In genomic region chr2:120463328-120463727, GRCm38 (mm10) we compare ENCODE assay signal across 26 mouse cellular contexts. TPM values are rescaled to one million over a fixed set of nuclear protein-coding genes. Genes with fewer than 3 reads are reported as not detected.
A peak's percentile ranks its signal among the peaks of the same experiment; 100 is the strongest.
DNase-seq lines count a peak whose midpoint lies in the region; ATAC-seq and TF ChIP-seq lines count a peak whose summit lies in the region.
"Had no signal": no experiment of that assay in that cellular context is flagged by ENCODE, and none has a peak within 500 bp of the region (broad histone marks: within the 10 kb centered on the region; RNA-seq: fewer than 3 reads in every experiment).

No protein-coding gene starts in this region.

- no peak for ATAC-seq in heart, embryonic 11.5 days (replicated peaks; ENCODE audit: insufficient number of reproducible peaks, low FRiP score, low TSS enrichment)
- no peak for ATAC-seq in liver, embryonic 11.5 days (replicated peaks; ENCODE audit: low FRiP score)
- ATAC-seq: forebrain, embryonic 14.5 days; intestine, embryonic 16.5 days had no signal

- H3K27ac ChIP-seq in gastrocnemius, adult 2 months: peak overlapping the region; percentile 98
- peak overlapping the region; percentile 50 for H3K27ac ChIP-seq in heart, embryonic 11.5 days (ENCODE audit: low read depth, low read length)
- no peak overlapping the region for H3K27ac ChIP-seq in heart, adult 2 months
- H3K27ac ChIP-seq in liver, adult 2 months (replicated peaks; ENCODE audit: insufficient read depth, low read depth, low read length): no peak overlapping the region
- H3K27ac ChIP-seq in liver, embryonic 11.5 days (ENCODE audit: low read depth, low read length): no peak overlapping the region
- H3K27ac ChIP-seq: hindbrain, embryonic 12.5 days; layer of hippocampus, adult 2 months; left cerebral cortex, adult 2 months; limb, embryonic 12.5 days; liver, embryonic 13.5 days; neural tube, embryonic 15.5 days; stomach, embryonic 15.5 days had no signal

- intact Hi-C loops in gastrocnemius, adult 2 months (cut with DNase I): no loop called here
- intact Hi-C loops in heart, adult 2 months (cut with DNase I): no loop called here

- H3K4me1 ChIP-seq in heart, embryonic 11.5 days (ENCODE audit: control insufficient read depth, insufficient read depth, low read length): peaks cover 5% of the 10 kb centered on the region; the same call in 1 of the 2 replicates
- H3K4me1 ChIP-seq in heart, adult 2 months (ENCODE audit: control insufficient read depth, insufficient read depth, low read length): peaks cover 3% of the 10 kb centered on the region
- H3K4me1 ChIP-seq in liver, adult 2 months (ENCODE audit: control insufficient read depth, insufficient read depth, low read length): peaks cover 17% of the 10 kb centered on the region
- H3K4me1 ChIP-seq in liver, embryonic 11.5 days (replicated peaks; ENCODE audit: control insufficient read depth, insufficient read depth, low read length): no peaks in the 10 kb centered on the region; the same call in 1 of the 2 replicates
- H3K4me1 ChIP-seq: hindbrain, embryonic 12.5 days; limb, embryonic 12.5 days; neural tube, embryonic 15.5 days; stomach, embryonic 15.5 days had no signal

- no peak for TF ChIP-seq EP300 in heart, adult 2 months (IDR thresholded peaks at IDR 0.05; ENCODE audit: insufficient read depth, low read depth, low read length)

- no peaks in the 10 kb centered on the region for H3K79me2 ChIP-seq in heart, adult 2 months (replicated peaks; ENCODE audit: control insufficient read depth, insufficient read depth, low read length)
- H3K79me2 ChIP-seq in liver, adult 2 months (ENCODE audit: control insufficient read depth, insufficient read depth, low read length): no peaks in the 10 kb centered on the region

- no peaks in the 10 kb centered on the region for H3K9me3 ChIP-seq in heart, embryonic 11.5 days (replicated peaks; ENCODE audit: control insufficient read depth, low read length)
- H3K9me3 ChIP-seq in liver, embryonic 11.5 days (ENCODE audit: control insufficient read depth, low read length): no peaks in the 10 kb centered on the region
- H3K9me3 ChIP-seq: G1E; hindbrain, embryonic 12.5 days; limb, embryonic 12.5 days; liver, embryonic 13.5 days; neural tube, embryonic 15.5 days; stomach, embryonic 15.5 days had no signal

- H3K36me3 ChIP-seq in heart, embryonic 11.5 days (ENCODE audit: control insufficient read depth, insufficient read depth, low read length): no peaks in the 10 kb centered on the region
- H3K36me3 ChIP-seq in heart, adult 2 months (ENCODE audit: control insufficient read depth, insufficient read depth, low read length): no peaks in the 10 kb centered on the region
- H3K36me3 ChIP-seq in liver, adult 2 months (ENCODE audit: control insufficient read depth, insufficient read depth, low read length): peaks cover 6% of the 10 kb centered on the region
- no peaks in the 10 kb centered on the region for H3K36me3 ChIP-seq in liver, embryonic 11.5 days (ENCODE audit: control insufficient read depth, insufficient read depth, low read length)
- H3K36me3 ChIP-seq: G1E; hindbrain, embryonic 12.5 days; limb, embryonic 12.5 days; liver, embryonic 13.5 days; neural tube, embryonic 15.5 days; stomach, embryonic 15.5 days had no signal

- no peak overlapping the region for H3K9ac ChIP-seq in heart, embryonic 11.5 days (ENCODE audit: low read depth, low read length)
- H3K9ac ChIP-seq in heart, adult 2 months (ENCODE audit: low read depth, low read length): no peak overlapping the region
- H3K9ac ChIP-seq in liver, adult 2 months (ENCODE audit: low read depth, low read length): no peak overlapping the region
- no peak overlapping the region for H3K9ac ChIP-seq in liver, embryonic 11.5 days (ENCODE audit: low read depth, low read length)
- H3K9ac ChIP-seq: hindbrain, embryonic 12.5 days; limb, embryonic 12.5 days; liver, embryonic 13.5 days; neural tube, embryonic 15.5 days; stomach, embryonic 15.5 days had no signal

- TF ChIP-seq CTCF in gastrocnemius, adult 2 months (IDR thresholded peaks at IDR 0.05): no peak
- no peak for TF ChIP-seq CTCF in heart, adult 2 months (IDR thresholded peaks at IDR 0.05)
- TF ChIP-seq CTCF in liver, adult 2 months (IDR thresholded peaks at IDR 0.05; ENCODE audit: low read depth, low read length): no peak

- no peak for TF ChIP-seq POLR2A in heart, adult 2 months (IDR thresholded peaks at IDR 0.05; ENCODE audit: insufficient read depth, low read depth, low read length)
- TF ChIP-seq POLR2A in liver, adult 2 months (IDR thresholded peaks at IDR 0.05; ENCODE audit: extremely low read depth, insufficient read depth, low read length): no peak

- peak; percentile 57 for DNase-seq in gastrocnemius, adult 2 months
- no peak for DNase-seq in gastrocnemius, postnatal 4 days (ENCODE audit: low spot score in 2 of 2)
- DNase-seq in heart, adult 2 months: no peak
- peak; percentile 80 for DNase-seq in liver, adult 2 months (ENCODE audit: extremely low read depth, low read depth, low spot score)
- DNase-seq in liver, embryonic 11.5 days (ENCODE audit: low spot score): no peak
- DNase-seq in yolk sac, embryonic 10.5 days (ENCODE audit: low spot score): peak; percentile 36
- DNase-seq in kidney, postnatal 25 days: no peak
- DNase-seq: cerebellum, adult 8-10 months; cerebellum, postnatal 25 days; kidney, adult 9 months; kidney, postnatal 36 days; liver, embryonic 13.5 days; lung, adult 2 months; midbrain, embryonic 14.5 days; retina, postnatal 1 day; right cerebral cortex, postnatal 14 days had no signal

- 49% methylated on average over 7 of the region's 7 CpGs for WGBS in heart, embryonic 11.5 days (ENCODE audit: insufficient replicate concordance)
- WGBS in heart, adult 2 months: 43% methylated on average over 7 of the region's 7 CpGs
- WGBS in liver, adult 2 months: 44% methylated on average over 7 of the region's 7 CpGs
- WGBS in liver, embryonic 11.5 days: 57% methylated on average over 7 of the region's 7 CpGs

- H3K27me3 ChIP-seq in heart, embryonic 11.5 days (ENCODE audit: control insufficient read depth, insufficient read depth, low read length): no peaks in the 10 kb centered on the region
- no peaks in the 10 kb centered on the region for H3K27me3 ChIP-seq in heart, adult 2 months (ENCODE audit: control insufficient read depth, insufficient read depth, low read length)
- H3K27me3 ChIP-seq in liver, adult 2 months (ENCODE audit: control insufficient read depth, insufficient read depth, low read length): no peaks in the 10 kb centered on the region
- H3K27me3 ChIP-seq in liver, embryonic 11.5 days (replicated peaks; ENCODE audit: control insufficient read depth, insufficient read depth, low read length): no peaks in the 10 kb centered on the region
- H3K27me3 ChIP-seq: hindbrain, embryonic 12.5 days; limb, embryonic 12.5 days; liver, embryonic 13.5 days; neural tube, embryonic 15.5 days; stomach, embryonic 15.5 days had no signal

- no peak overlapping the region; the same call in 1 of the 2 replicates for H3K4me2 ChIP-seq in heart, embryonic 11.5 days
- H3K4me2 ChIP-seq in liver, embryonic 11.5 days: no peak overlapping the region
- H3K4me2 ChIP-seq: hindbrain, embryonic 12.5 days; limb, embryonic 12.5 days; liver, embryonic 13.5 days; neural tube, embryonic 15.5 days; stomach, embryonic 15.5 days had no signal

- H3K4me3 ChIP-seq in gastrocnemius, adult 2 months: peak overlapping the region; percentile 75
- H3K4me3 ChIP-seq in heart, embryonic 11.5 days (ENCODE audit: low read depth, low read length): no peak overlapping the region
- H3K4me3 ChIP-seq in heart, adult 2 months: no peak overlapping the region
- H3K4me3 ChIP-seq in liver, adult 2 months (ENCODE audit: insufficient read depth, low read depth, low read length): no peak overlapping the region
- no peak overlapping the region for H3K4me3 ChIP-seq in liver, embryonic 11.5 days (ENCODE audit: low read depth, low read length)
- H3K4me3 ChIP-seq: hindbrain, embryonic 12.5 days; layer of hippocampus, adult 2 months; left cerebral cortex, adult 2 months; limb, embryonic 12.5 days; liver, embryonic 13.5 days; neural tube, embryonic 15.5 days; stomach, embryonic 15.5 days had no signal

RNA-seq across cellular contexts. Expression of gene Capn3, which starts 7.5 kb away (rescaled TPM):
- total RNA-seq in gastrocnemius, adult 2 months (2021): 100 to 1,000 TPM; 126 to 149 TPM
- 10 to 100 TPM; 79.3 to 83.4 TPM for total RNA-seq in gastrocnemius, postnatal 4 days (2021)
- 5.2 and 7.0 TPM in 2 replicates for polyA plus RNA-seq in heart, embryonic 11.5 days (2014; fragmentation: Nextera tagmentation; extraction: Ambion mirVana)
- total RNA-seq in heart, adult 2 months (2021): 1 to 10 TPM; 1.5 to 1.9 TPM
- polyA plus RNA-seq in heart, adult 2 months (2012; rRNA removed): 2.6 and 3.0 TPM in 2 replicates
- 2.2 and 2.5 TPM in 2 replicates for total RNA-seq in liver, adult 2 months (2014; rRNA removed)
- polyA plus RNA-seq in liver, adult 2 months (2012; rRNA removed): 0.87 and 1.0 TPM in 2 replicates
- polyA plus RNA-seq in liver, embryonic 11.5 days (2014; fragmentation: Nextera tagmentation; extraction: Ambion mirVana): 6.3 and 7.5 TPM in 2 replicates
- polyA plus RNA-seq: G1E had no signal

RNA-seq across cellular contexts. Expression of gene Tmem87a, which starts 59.4 kb away (rescaled TPM):
- total RNA-seq in gastrocnemius, adult 2 months (2021): 10 to 100 TPM; 31.4 to 51.8 TPM
- 10 to 100 TPM; 31.8 to 38.7 TPM for total RNA-seq in gastrocnemius, postnatal 4 days (2021)
- polyA plus RNA-seq in heart, embryonic 11.5 days (2014; fragmentation: Nextera tagmentation; extraction: Ambion mirVana): 4.5 and 9.6 TPM in 2 replicates
- 10 to 100 TPM; 15.4 to 17.6 TPM for total RNA-seq in heart, adult 2 months (2021)
- 7.6 and 12.2 TPM in 2 replicates for polyA plus RNA-seq in heart, adult 2 months (2012; rRNA removed)
- 14.0 and 15.7 TPM in 2 replicates for total RNA-seq in liver, adult 2 months (2014; rRNA removed)
- polyA plus RNA-seq in liver, adult 2 months (2012; rRNA removed): 2.1 and 4.3 TPM in 2 replicates
- 7.1 and 9.2 TPM in 2 replicates for polyA plus RNA-seq in liver, embryonic 11.5 days (2014; fragmentation: Nextera tagmentation; extraction: Ambion mirVana)

RNA-seq across cellular contexts. Expression of gene Ganc, which starts 59.6 kb away (rescaled TPM):
- 10 to 100 TPM; 29.7 to 34.3 TPM for total RNA-seq in gastrocnemius, adult 2 months (2021)
- total RNA-seq in gastrocnemius, postnatal 4 days (2021): 10 to 100 TPM; 19.9 to 22.1 TPM
- 7.0 and 9.0 TPM in 2 replicates for polyA plus RNA-seq in heart, embryonic 11.5 days (2014; fragmentation: Nextera tagmentation; extraction: Ambion mirVana)
- total RNA-seq in heart, adult 2 months (2021): 10 to 100 TPM; 22.0 to 24.5 TPM
- polyA plus RNA-seq in heart, adult 2 months (2012; rRNA removed): 14.3 and 20.3 TPM in 2 replicates
- total RNA-seq in liver, adult 2 months (2014; rRNA removed): 20.0 and 26.5 TPM in 2 replicates
- polyA plus RNA-seq in liver, adult 2 months (2012; rRNA removed): 10.7 and 13.9 TPM in 2 replicates
- polyA plus RNA-seq in liver, embryonic 11.5 days (2014; fragmentation: Nextera tagmentation; extraction: Ambion mirVana): 7.8 and 8.5 TPM in 2 replicates

Comparison
In these comparisons a context has a peak if more than half of its experiments do, and no peak if none do; other contexts are left out.
1. DNase-seq: peak in gastrocnemius, adult 2 months (single experiment), liver, adult 2 months (single experiment) and yolk sac, embryonic 10.5 days (single experiment); none in gastrocnemius, postnatal 4 days (0 of 2), heart, adult 2 months (0 of 2), liver, embryonic 11.5 days (single experiment) and kidney, postnatal 25 days (0 of 2).
2. H3K27ac ChIP-seq: peak in gastrocnemius, adult 2 months (single experiment) and heart, embryonic 11.5 days (single experiment); none in heart, adult 2 months (single experiment), liver, adult 2 months (single experiment) and liver, embryonic 11.5 days (single experiment).
3. RNA of gene Capn3, which starts 7.5 kb away (total RNA-seq): 126 to 149 TPM in gastrocnemius, adult 2 months and 79.3 to 83.4 TPM in gastrocnemius, postnatal 4 days; 2.2 to 2.5 TPM in liver, adult 2 months and 1.5 to 1.9 TPM in heart, adult 2 months; every median in the first group is over 10 times any median in the second.